Comparison of ENCODE assay signal across 8 mouse cellular contexts in genomic region chr7:130646762-130647139, GRCm38 (mm10).
DNase-seq lines count a peak whose midpoint lies in the region; ATAC-seq lines count a peak whose summit lies in the region.

No protein-coding gene starts in this region.

- H3K4me2 ChIP-seq in heart, embryonic 11.5 days, result peak overlapping the region; percentile 81
- peak overlapping the region; percentile 94 for H3K4me2 ChIP-seq in kidney, embryonic 15.5 days

- H3K27ac ChIP-seq in heart, embryonic 11.5 days (ENCODE audit: low read depth, low read length), result peak overlapping the region; percentile 98
- H3K27ac ChIP-seq in kidney, embryonic 15.5 days, result peak overlapping the region; percentile 94

- DNase-seq in embryo, embryonic 9.5 days (ENCODE audit: extremely low spot score), result peak; percentile 79
- peak; percentile 86 to 88 for DNase-seq in lung, postnatal 4 days
- peak; percentile 77 for DNase-seq in retina, postnatal 1 day
- no peak for DNase-seq in frontal cortex, postnatal 36 days (ENCODE audit: low spot score in 2 of 2)

- under 1% methylated on average over 18 of the region's 18 CpGs for WGBS in heart, embryonic 11.5 days (ENCODE audit: insufficient replicate concordance)
- under 1% methylated on average over 18 of the region's 18 CpGs for WGBS in kidney, embryonic 15.5 days

- H3K4me3 ChIP-seq in erythroblast, embryonic 14.5 days (replicated peaks), result peak overlapping the region; percentile 56
- H3K4me3 ChIP-seq in heart, embryonic 11.5 days (ENCODE audit: low read depth, low read length), result peak overlapping the region; percentile 58
- peak overlapping the region; percentile 60 for H3K4me3 ChIP-seq in kidney, embryonic 15.5 days (replicated peaks)

- no peaks in the 10 kb centered on the region for H3K9me3 ChIP-seq in erythroblast, embryonic 14.5 days (ENCODE audit: control insufficient read depth, low read length)
- no peaks in the 10 kb centered on the region for H3K9me3 ChIP-seq in heart, embryonic 11.5 days (replicated peaks; ENCODE audit: control insufficient read depth, low read length)
- H3K9me3 ChIP-seq in kidney, embryonic 15.5 days (replicated peaks), result no peaks in the 10 kb centered on the region

- no peak for ATAC-seq in erythroblast, adult 5-6 weeks (replicated peaks; ENCODE audit: low FRiP score, poor library complexity, severe bottlenecking)
- ATAC-seq in heart, embryonic 11.5 days (replicated peaks; ENCODE audit: insufficient number of reproducible peaks, low FRiP score, low TSS enrichment), result peak; percentile 75
- ATAC-seq in kidney, embryonic 15.5 days (replicated peaks; ENCODE audit: low FRiP score), result peak; percentile 41; the same call in 1 of the 2 replicates

- peaks cover 11% of the 10 kb centered on the region for H3K4me1 ChIP-seq in erythroblast, embryonic 14.5 days (ENCODE audit: control insufficient read depth)
- peaks cover 36% of the 10 kb centered on the region for H3K4me1 ChIP-seq in heart, embryonic 11.5 days (ENCODE audit: control insufficient read depth, insufficient read depth, low read length)
- peaks cover 40% of the 10 kb centered on the region for H3K4me1 ChIP-seq in kidney, embryonic 15.5 days

- H3K36me3 ChIP-seq in erythroblast, embryonic 14.5 days (ENCODE audit: control insufficient read depth), result no peaks in the 10 kb centered on the region
- no peaks in the 10 kb centered on the region for H3K36me3 ChIP-seq in heart, embryonic 11.5 days (ENCODE audit: control insufficient read depth, insufficient read depth, low read length)
- H3K36me3 ChIP-seq in kidney, embryonic 15.5 days, result no peaks in the 10 kb centered on the region

- peak overlapping the region; percentile 96 for H3K9ac ChIP-seq in heart, embryonic 11.5 days (ENCODE audit: low read depth, low read length)
- H3K9ac ChIP-seq in kidney, embryonic 15.5 days, result peak overlapping the region; percentile 78

- peaks cover 16% of the 10 kb centered on the region for H3K27me3 ChIP-seq in erythroblast, embryonic 14.5 days (ENCODE audit: control insufficient read depth)
- no peaks in the 10 kb centered on the region for H3K27me3 ChIP-seq in heart, embryonic 11.5 days (ENCODE audit: control insufficient read depth, insufficient read depth, low read length)
- H3K27me3 ChIP-seq in kidney, embryonic 15.5 days, result no peaks in the 10 kb centered on the region

Comparison
In these comparisons a context has a peak if more than half of its experiments do, and no peak if none do; other contexts are left out.
1. DNase-seq: peak in embryo, embryonic 9.5 days (single experiment), lung, postnatal 4 days (2 of 2) and retina, postnatal 1 day (single experiment); none in frontal cortex, postnatal 36 days (0 of 2).
2. Peak in every context shown above with its lines, with median percentiles within 50 percentile points of each other: H3K4me3 ChIP-seq.